8 mouse cellular contexts compared by ENCODE assay signal in genomic region chr5:130002301-130003146, GRCm38 (mm10). TPM values are rescaled to one million over a fixed set of nuclear protein-coding genes. Genes with fewer than 3 reads are reported as not detected.
DNase-seq lines count a peak whose midpoint lies in the region; ATAC-seq and TF ChIP-seq lines count a peak whose summit lies in the region.

Gene Gusb (minus strand): TSS chr5:130003049.

- H3K27me3 ChIP-seq in Patski = no peaks in the 10 kb centered on the region
- no peaks in the 10 kb centered on the region for H3K27me3 ChIP-seq in hindbrain, embryonic 14.5 days (ENCODE audit: control insufficient read depth, insufficient read depth, low read length)

- H3K36me3 ChIP-seq in hindbrain, embryonic 14.5 days (replicated peaks; ENCODE audit: control insufficient read depth, insufficient read depth) = no peaks in the 10 kb centered on the region; the same call in 1 of the 2 replicates

- peak; percentile 65 for ATAC-seq in Patski
- ATAC-seq in hindbrain, embryonic 14.5 days (ENCODE audit: low FRiP score) = peak; percentile 81

- no peak within 1 kb of the TSS for H3K27ac ChIP-seq in hindbrain, embryonic 14.5 days

- POLR2A ChIA-PET in Patski (lab: Charles Lee) = interaction anchor here (1.2 kb wide), 2 partner anchors 18 to 19 kb away, joined by 3 to 4 read pairs; no protein-coding TSS in a partner anchor

- DNase-seq in Patski (ENCODE audit: low read depth, low spot score) = no peak
- DNase-seq in cerebellum, postnatal 36 days = peak; percentile 52 to 56
- peak; percentile 70 to 72 for DNase-seq in frontal cortex, postnatal 36 days (ENCODE audit: low spot score in 2 of 2)
- DNase-seq in hindbrain, embryonic 14.5 days (ENCODE audit: low spot score) = peak; percentile 70
- peak; percentile 65 to 68 for DNase-seq in layer of hippocampus, postnatal 36 days
- DNase-seq in lung, postnatal 25 days (ENCODE audit: low spot score) = peak; percentile 89
- DNase-seq in retina, adult 2 months (ENCODE audit: low read depth, low spot score) = peak; percentile 43
- DNase-seq in thymus, postnatal 25 days = peak; percentile 67

- H3K9ac ChIP-seq in hindbrain, embryonic 14.5 days = peak within 1 kb of the TSS; percentile 75

- peaks cover 9% of the 10 kb centered on the region; the same call in 1 of the 2 replicates for H3K4me1 ChIP-seq in hindbrain, embryonic 14.5 days (replicated peaks; ENCODE audit: control insufficient read depth, insufficient read depth, low read length)

- WGBS in hindbrain, embryonic 14.5 days = 1% methylated on average over 39 of the region's 39 CpGs

- in situ Hi-C loops in Patski (cut with MboI; ENCODE audit: low pct_unique_long_range_greater_than_20kb) = no loop called here

- peak within 1 kb of the TSS; percentile 50 for H3K4me3 ChIP-seq in hindbrain, embryonic 14.5 days (replicated peaks; ENCODE audit: low read length)

- H3K9me3 ChIP-seq in hindbrain, embryonic 14.5 days (ENCODE audit: control insufficient read depth, low read length) = peaks cover 9% of the 10 kb centered on the region; the same call in 1 of the 2 replicates

- H3K4me2 ChIP-seq in hindbrain, embryonic 14.5 days (replicated peaks) = peak within 1 kb of the TSS; percentile 71

- no peak for TF ChIP-seq CTCF in Patski (IDR thresholded peaks at IDR 0.05)

- CTCF ChIA-PET in Patski (lab: Charles Lee) = interaction anchor here (1.0 to 1.7 kb wide), 3 partner anchors 35 to 41 kb away, joined by 3 to 8 read pairs (median 4); no protein-coding TSS in a partner anchor

RNA-seq across cellular contexts. Expression of gene Gusb, which starts in this region (rescaled TPM):
- 63.8 TPM for polyA plus RNA-seq in Patski (2021)
- 36.4 and 37.0 TPM in 2 replicates for polyA plus RNA-seq in hindbrain, embryonic 14.5 days (2014; fragmentation: Nextera tagmentation; extraction: Ambion mirVana)
- 10 to 100 TPM in 1 of 2 experiments, 1 to 10 TPM in 1; 9.7 to 10.6 TPM for total RNA-seq in layer of hippocampus, postnatal 36 days (2021)
